Mouse (Mus musculus) ovary, postnatal 10 days (tissue): ENCODE measurements around the gene Nhs.

Experiments used
- DNase-seq: peaks from one replicate; pipeline ENCODE4 v3.0.0; 2022; ENCODE audit warnings: low spot score

Nhs gene

GRCm38 (mm10) chrX:162017471-162017870, 142.1 kb downstream of the Nhs start:
- DNase-seq = no peak

GRCm38 (mm10) chrX:162012570-162012969, 147.0 kb downstream of the Nhs start:
- DNase-seq = no peak

GRCm38 (mm10) chrX:162009876-162010275, 149.7 kb downstream of the Nhs start:
- no peak for DNase-seq

GRCm38 (mm10) chrX:162003818-162004217, 155.7 kb downstream of the Nhs start:
- DNase-seq = no peak

GRCm38 (mm10) chrX:161998876-161999275, 160.7 kb downstream of the Nhs start:
- no peak for DNase-seq

- DNase-seq = no peak
Measured at GRCm38 (mm10) chrX:161997170-161997795, 162.2 kb downstream of the Nhs start.

GRCm38 (mm10) chrX:161990171-161990570, 169.4 kb downstream of the Nhs start:
- no peak for DNase-seq

GRCm38 (mm10) chrX:161984961-161985360, 174.6 kb downstream of the Nhs start:
- no peak for DNase-seq

GRCm38 (mm10) chrX:161981399-161981798, 178.1 kb downstream of the Nhs start:
- no peak for DNase-seq

- DNase-seq = no peak
Measured at GRCm38 (mm10) chrX:161979946-161980345, 179.6 kb downstream of the Nhs start.

- no peak for DNase-seq
Measured at GRCm38 (mm10) chrX:161977236-161977841, 182.2 kb downstream of the Nhs start.

- DNase-seq = no peak
Measured at GRCm38 (mm10) chrX:161976376-161976775, 183.2 kb downstream of the Nhs start.

- DNase-seq = no peak
Measured at GRCm38 (mm10) chrX:161973572-161973971, 186.0 kb downstream of the Nhs start.

- DNase-seq = no peak
Measured at GRCm38 (mm10) chrX:161972723-161973122, 186.8 kb downstream of the Nhs start.

- DNase-seq = no peak
Measured at GRCm38 (mm10) chrX:161971961-161972502, 187.5 kb downstream of the Nhs start.

GRCm38 (mm10) chrX:161971131-161971530, 188.4 kb downstream of the Nhs start:
- no peak for DNase-seq

- DNase-seq = no peak
Measured at GRCm38 (mm10) chrX:161967692-161968091, 191.8 kb downstream of the Nhs start.

GRCm38 (mm10) chrX:161963372-161963771, 196.2 kb downstream of the Nhs start:
- DNase-seq = no peak

GRCm38 (mm10) chrX:161962855-161963254, 196.7 kb downstream of the Nhs start:
- DNase-seq = no peak

GRCm38 (mm10) chrX:161961756-161962155, 197.8 kb downstream of the Nhs start:
- DNase-seq = no peak

- DNase-seq = no peak
Measured at GRCm38 (mm10) chrX:161961176-161961575, 198.4 kb downstream of the Nhs start.

- DNase-seq = no peak
Measured at GRCm38 (mm10) chrX:161952356-161952755, 207.2 kb downstream of the Nhs start.

- DNase-seq = no peak
Measured at GRCm38 (mm10) chrX:161943098-161943680, 216.3 kb downstream of the Nhs start.
